Mouse (Mus musculus) embryonic facial prominence, embryonic 13.5 days (tissue): ENCODE results near the gene Syne4. TPM values are rescaled to one million over a fixed set of nuclear protein-coding genes. Genes with fewer than 3 reads are reported as not detected.

Experiments used
- ATAC-seq: fragments of 200-750 bp; cut with Nextera tagmentation; 2 replicates; pipeline ENCODE4 v1.8.0; 2017; ENCODE audit warnings: low read depth; ENCODE audit not compliant: insufficient number of reproducible peaks, insufficient read depth, low FRiP score, low TSS enrichment
- H3K27ac ChIP-seq: fragments of 300-500 bp; sonication (generic); 2 replicates; pipeline ENCODE4 v1.5.1; 2015; ENCODE audit warnings: moderate library complexity, mild to moderate bottlenecking, inconsistent platforms
- H3K27me3 ChIP-seq: fragments of 300-500 bp; sonication (generic); 2 replicates; pipeline ENCODE4 v1.6.1; 2015; ENCODE audit warnings: mild to moderate bottlenecking, inconsistent platforms
- H3K36me3 ChIP-seq: fragments of 300-500 bp; sonication (generic); 2 replicates; pipeline ENCODE4 v1.6.1; 2015; ENCODE audit warnings: mild to moderate bottlenecking, inconsistent platforms
- H3K4me1 ChIP-seq: fragments of 300-500 bp; sonication (generic); 2 replicates; pipeline ENCODE4 v1.6.1; 2015; ENCODE audit warnings: inconsistent platforms
- H3K4me2 ChIP-seq: fragments of 300-500 bp; sonication (generic); 2 replicates; pipeline ENCODE4 v1.6.1; 2015; ENCODE audit warnings: moderate library complexity, mild to moderate bottlenecking, inconsistent platforms
- H3K4me3 ChIP-seq: fragments of 300-500 bp; sonication (generic); 2 replicates; pipeline ENCODE4 v1.5.1; 2015; ENCODE audit warnings: mild to moderate bottlenecking, inconsistent platforms
- H3K9ac ChIP-seq: fragments of 300-500 bp; sonication (generic); 2 replicates; pipeline ENCODE4 v1.6.1; 2015; ENCODE audit warnings: mild to moderate bottlenecking, inconsistent platforms
- H3K9me3 ChIP-seq: fragments of 300-500 bp; sonication (generic); 2 replicates; pipeline ENCODE4 v1.6.1; 2016; ENCODE audit warnings: inconsistent platforms
- WGBS: fragments of 180-500 bp; shearing (Covaris S2); methylation state at CpG from one replicate; pipeline ENCODE4 v1.1.7; 2015; ENCODE audit warnings: mixed read lengths; 5-methylcytosine and 5-hydroxymethylcytosine counted together
- polyA plus RNA-seq: library from polyadenylated mRNA; unstranded; fragments of >200 nt; fragmentation: Nextera tagmentation; extraction: Ambion mirVana; gene quantifications from 2 replicates; pipeline ENCODE4 v1.2.1, GENCODE M21; 2015

Gene Syne4
- polyA plus RNA-seq, 1 experiment from 2014 or later, result 54.6 TPM

DNA sequence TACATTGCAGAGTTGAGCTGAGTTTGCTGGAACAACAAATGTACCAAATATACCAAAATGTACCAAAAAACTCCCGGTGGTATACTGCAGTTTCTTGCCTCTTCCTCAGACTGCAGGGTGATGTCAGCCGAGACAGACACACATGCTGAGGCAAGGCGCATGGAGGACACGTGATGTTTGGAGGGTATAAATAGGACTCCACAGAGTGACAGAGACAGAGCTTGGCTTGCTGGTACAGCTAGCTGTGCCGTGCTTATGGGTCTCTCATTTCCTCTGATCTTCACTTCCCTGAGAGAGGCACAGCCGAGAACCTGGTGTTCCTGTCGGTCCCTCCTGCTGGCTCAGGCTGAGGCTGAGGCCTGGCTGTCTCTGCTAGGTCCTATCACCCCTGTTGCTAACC is 31.9 kb upstream of the Syne4 start:
- Histone ChIP-seq H3K36me3 (no peaks in the 10 kb centered on the region), H3K4me1 (peaks cover 12% of the 10 kb centered on the region), H3K9me3 (no peaks in the 10 kb centered on the region), H3K4me3 (no peak overlapping the region), H3K27me3 (no peaks in the 10 kb centered on the region), H3K4me2 (no peak overlapping the region), H3K27ac (no peak overlapping the region), H3K9ac (no peak overlapping the region)
- WGBS, result 72% methylated on average over 7 of the region's 7 CpGs
- no peak for ATAC-seq

DNA sequence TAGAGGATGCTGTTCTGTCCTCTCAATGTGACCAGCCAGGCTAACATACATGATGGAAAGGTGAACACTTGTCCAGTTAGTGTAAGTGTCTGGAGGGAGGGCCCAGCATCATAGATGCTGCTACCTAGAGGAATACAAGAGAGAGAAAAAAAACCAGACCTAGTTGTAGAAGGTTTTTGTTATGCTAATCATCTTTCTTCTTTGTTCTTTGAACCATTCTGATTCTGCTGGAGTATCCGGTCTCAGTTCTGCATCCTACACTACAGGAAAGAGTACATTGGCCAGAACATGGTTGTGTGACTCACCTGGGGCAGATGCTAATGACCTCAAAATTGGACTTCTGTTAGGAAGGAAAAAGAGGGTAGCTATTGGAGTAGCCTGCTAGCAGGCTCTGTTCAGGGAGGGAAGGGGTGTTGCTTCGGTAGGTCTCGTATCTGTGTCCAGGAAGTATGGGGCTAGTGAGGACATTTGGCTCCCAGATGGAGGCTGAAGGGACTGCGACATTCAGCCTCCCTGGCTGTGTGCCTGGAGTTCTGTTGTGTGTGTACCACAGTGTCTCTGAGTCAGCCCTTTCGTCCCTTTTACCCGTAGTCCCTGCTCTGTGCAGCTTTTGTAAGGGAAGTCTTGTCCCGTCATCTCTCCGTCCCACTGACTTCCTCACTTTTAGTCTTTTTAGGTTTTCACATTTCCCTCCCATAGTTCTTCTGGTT is 27.8 kb upstream of the Syne4 start:
- H3K9ac ChIP-seq, result no peak overlapping the region
- H3K27me3 ChIP-seq, result 0 out of 2 replicates have a peak, but pooled peaks cover 3% of the 10 kb centered on the region
- no peak overlapping the region for H3K27ac ChIP-seq
- no peaks in the 10 kb centered on the region for H3K36me3 ChIP-seq
- no peak overlapping the region for H3K4me3 ChIP-seq
- WGBS, result 56% methylated on average over 8 of the region's 8 CpGs
- no peak overlapping the region for H3K4me2 ChIP-seq
- H3K4me1 ChIP-seq, result peaks cover under 1% of the 10 kb centered on the region; the same call in 1 of the 2 replicates
- H3K9me3 ChIP-seq, result no peaks in the 10 kb centered on the region
- no peak for ATAC-seq

DNA sequence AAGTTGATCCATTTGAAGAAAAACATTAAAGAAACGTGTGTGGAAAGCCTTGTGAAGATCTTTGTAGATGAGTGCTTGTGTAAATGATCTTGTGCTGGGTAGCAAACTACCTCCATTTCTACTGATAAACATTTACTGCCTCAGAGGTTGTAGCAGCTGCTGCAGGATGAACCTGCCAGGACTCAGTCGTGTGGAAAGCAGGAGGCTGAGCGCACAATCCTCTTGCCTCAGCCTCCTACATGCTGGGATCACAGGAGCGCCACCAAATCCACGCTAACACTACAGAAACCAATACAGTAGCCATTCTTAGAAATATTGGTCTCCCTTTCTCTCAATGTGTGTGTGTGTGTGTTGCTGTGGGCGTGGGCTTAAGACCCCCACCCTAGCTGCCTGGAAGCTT is 26.6 kb upstream of the Syne4 start:
- no peak for ATAC-seq

DNA sequence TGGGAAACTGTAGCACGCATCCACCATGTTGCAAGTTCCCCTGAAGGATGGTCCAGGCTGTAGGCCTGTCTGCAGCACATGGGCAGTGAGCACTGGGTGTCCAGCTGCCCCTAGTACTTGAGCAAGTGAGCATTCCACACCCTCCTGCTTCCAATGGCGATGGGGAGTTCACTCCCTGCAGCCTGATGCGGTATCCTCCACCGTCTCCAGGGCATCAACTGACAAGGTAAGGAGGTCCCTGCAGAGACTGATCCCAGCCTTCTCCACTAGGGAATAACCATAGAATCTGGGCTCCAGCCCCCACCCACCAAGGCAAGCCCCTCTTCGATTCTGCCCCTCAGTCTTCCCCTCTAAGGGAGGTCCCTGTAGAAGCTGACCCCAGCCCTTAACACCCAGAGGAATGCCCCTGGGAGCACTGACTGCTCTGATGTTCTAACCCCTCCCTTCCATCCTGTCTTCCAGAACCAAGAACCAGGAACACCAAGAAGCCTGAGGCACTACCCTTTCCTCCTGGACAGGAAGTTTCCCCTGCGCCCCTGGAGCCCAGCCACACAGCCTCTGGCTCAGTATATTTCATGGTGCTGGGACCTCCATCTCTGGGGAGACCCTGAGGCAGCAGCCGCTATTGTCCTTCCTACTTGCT is 25.4 kb upstream of the Syne4 start:
- Histone ChIP-seq H3K9me3 (no peaks in the 10 kb centered on the region), H3K4me1 (peaks cover 18% of the 10 kb centered on the region), H3K4me3 (no peak overlapping the region), H3K27ac (no peak overlapping the region), H3K27me3 (0 out of 2 replicates have a peak, but pooled peaks cover 3% of the 10 kb centered on the region), H3K9ac (no peak overlapping the region; the same call in 1 of the 2 replicates), H3K4me2 (no peak overlapping the region), H3K36me3 (peaks cover 9% of the 10 kb centered on the region; the same call in 1 of the 2 replicates)
- no peak for ATAC-seq
- 55% methylated on average over 7 of the region's 7 CpGs for WGBS

More for the DNA sequence above, 26.6 kb upstream of the Syne4 start:
- H3K4me2 ChIP-seq, result no peak overlapping the region
- H3K9ac ChIP-seq, result no peak overlapping the region
- no peaks in the 10 kb centered on the region for H3K9me3 ChIP-seq
- 75% methylated on average over 6 of the region's 6 CpGs for WGBS
- peaks cover 11% of the 10 kb centered on the region for H3K4me1 ChIP-seq
- no peak overlapping the region for H3K27ac ChIP-seq
- no peaks in the 10 kb centered on the region for H3K36me3 ChIP-seq
- H3K4me3 ChIP-seq, result no peak overlapping the region
- 0 out of 2 replicates have a peak, but pooled peaks cover 3% of the 10 kb centered on the region for H3K27me3 ChIP-seq

DNA sequence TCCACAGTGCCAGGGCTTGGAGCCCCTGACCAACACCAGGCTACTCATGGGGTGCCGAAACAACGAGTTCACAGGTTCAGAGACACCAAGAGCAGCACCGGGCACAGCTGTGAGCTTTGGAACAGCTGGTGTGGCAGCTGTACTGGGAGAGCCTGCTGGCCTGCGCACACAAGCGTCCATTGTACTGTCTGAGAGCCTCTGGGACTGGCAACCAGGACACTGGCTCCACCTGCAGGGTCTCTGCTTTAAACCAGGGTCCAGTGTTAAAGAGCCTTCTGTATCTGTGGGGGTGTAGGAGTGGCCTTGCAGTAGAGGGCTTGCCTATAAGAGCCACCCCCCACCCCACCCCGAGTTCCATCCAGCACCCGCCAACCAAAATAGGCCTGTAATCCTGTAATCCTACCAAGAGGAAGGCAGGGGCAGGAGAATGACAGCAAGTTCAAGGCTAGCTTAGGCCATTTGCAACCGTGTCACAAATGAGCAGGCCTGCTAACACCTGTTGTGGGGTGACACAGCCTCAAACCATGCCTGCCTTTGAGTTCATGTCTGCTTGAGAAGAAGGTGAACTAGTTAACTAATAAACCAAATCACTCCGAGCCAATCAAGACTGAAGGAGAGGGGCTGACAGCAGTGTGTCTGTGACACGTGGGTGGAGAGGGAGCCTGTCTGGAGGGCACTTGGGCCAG is 24.8 kb upstream of the Syne4 start:
- no peak for ATAC-seq
- peak overlapping the region; percentile 17; the same call in 1 of the 2 replicates for H3K9ac ChIP-seq
- 0 out of 2 replicates have a peak, but pooled peaks cover 3% of the 10 kb centered on the region for H3K27me3 ChIP-seq
- WGBS, result 38% methylated on average over 10 of the region's 10 CpGs
- peaks cover 18% of the 10 kb centered on the region for H3K4me1 ChIP-seq
- H3K27ac ChIP-seq, result no peak overlapping the region
- H3K9me3 ChIP-seq, result no peaks in the 10 kb centered on the region
- H3K4me2 ChIP-seq, result no peak overlapping the region
- H3K4me3 ChIP-seq, result no peak overlapping the region
- peaks cover 14% of the 10 kb centered on the region for H3K36me3 ChIP-seq

DNA sequence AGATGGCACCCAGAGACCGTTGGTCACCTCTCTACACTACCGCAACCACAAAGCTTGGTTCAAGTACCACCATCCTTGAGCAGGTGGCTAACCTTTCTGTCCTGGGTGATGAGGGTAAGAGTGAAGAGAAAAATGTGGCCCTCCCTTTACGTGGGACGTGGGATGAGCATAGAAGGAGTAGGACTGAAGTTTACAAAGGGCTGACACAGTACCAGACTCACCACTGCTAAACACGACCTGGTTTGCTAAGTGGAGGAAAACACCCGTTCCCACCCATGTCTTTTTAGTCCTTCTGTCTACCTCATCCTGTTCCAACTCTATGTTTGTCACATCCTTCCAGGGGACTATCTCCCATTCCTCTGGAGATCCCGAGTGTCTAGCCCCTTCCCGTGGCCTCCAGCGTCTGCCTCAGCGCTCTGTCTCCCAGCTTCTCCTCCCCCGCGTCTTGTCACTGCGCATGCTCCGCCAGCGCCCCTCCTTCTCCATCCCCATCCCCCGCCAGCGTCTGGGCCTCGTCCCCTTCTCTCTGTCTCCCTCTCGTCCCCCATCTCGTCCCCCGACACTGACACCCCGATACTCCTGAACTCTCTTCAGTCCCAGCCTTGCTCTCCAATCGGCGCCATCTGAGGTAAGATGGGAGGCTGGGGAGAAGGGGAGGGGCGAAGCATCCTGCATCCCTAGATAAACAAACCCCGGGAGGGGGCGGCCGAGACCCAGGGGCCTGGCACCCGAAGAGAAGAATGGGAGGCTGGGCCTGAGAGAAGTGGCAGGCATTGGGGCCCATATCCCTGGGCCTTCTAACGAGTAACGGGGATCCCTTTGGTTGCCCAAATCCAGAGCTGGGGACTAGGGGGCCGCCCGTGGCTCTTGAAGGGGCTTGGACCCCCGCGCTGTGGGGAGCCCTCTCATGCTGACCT is 23.1 kb upstream of the Syne4 start, which contains the start of gene Clip3:
TSS of gene Clip3 (plus strand) at position 514 of the 917 bp plus-strand sequence.
- ATAC-seq, result peak; percentile 78
- peak within 1 kb of the TSS; percentile 66 for H3K27ac ChIP-seq
- H3K4me1 ChIP-seq, result peaks cover 18% of the 10 kb centered on the region
- H3K36me3 ChIP-seq, result peaks cover 29% of the 10 kb centered on the region
- H3K4me3 ChIP-seq, result peak within 1 kb of the TSS; percentile 81
- H3K9ac ChIP-seq, result peak within 1 kb of the TSS; percentile 93
- H3K9me3 ChIP-seq, result no peaks in the 10 kb centered on the region
- 7% methylated on average over 35 of the region's 35 CpGs for WGBS
- H3K27me3 ChIP-seq, result 0 out of 2 replicates have a peak, but pooled peaks cover 3% of the 10 kb centered on the region
- H3K4me2 ChIP-seq, result peak within 1 kb of the TSS; percentile 89

DNA sequence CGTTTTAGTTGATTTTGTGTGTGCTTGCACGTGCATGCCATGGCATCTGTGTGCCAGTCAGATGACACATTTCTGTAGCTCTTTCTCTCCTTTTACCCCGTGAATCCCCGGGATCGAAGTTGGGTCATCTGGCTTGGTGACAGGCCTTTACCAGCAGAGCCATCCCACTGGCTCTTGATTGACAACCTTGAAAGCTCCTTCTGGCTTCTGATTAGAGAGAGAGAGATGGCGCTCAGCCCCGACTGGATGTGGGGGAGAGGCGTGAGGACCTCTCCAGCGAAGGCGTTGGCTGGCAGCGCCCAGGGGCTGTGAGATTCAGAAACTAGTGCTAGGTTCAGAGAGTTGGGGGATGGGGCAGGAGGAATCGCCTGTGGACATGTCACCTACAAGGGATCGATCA is 20.8 kb upstream of the Syne4 start:
- Histone ChIP-seq H3K4me1 (peaks cover 18% of the 10 kb centered on the region), H3K27me3 (0 out of 2 replicates have a peak, but pooled peaks cover 2% of the 10 kb centered on the region), H3K4me3 (no peak overlapping the region), H3K9ac (no peak overlapping the region), H3K27ac (no peak overlapping the region), H3K4me2 (0 out of 2 replicates have a peak overlapping the region, but pooled peaks have one; percentile 1), H3K9me3 (no peaks in the 10 kb centered on the region), H3K36me3 (peaks cover 53% of the 10 kb centered on the region)
- no peak for ATAC-seq
- WGBS, result 78% methylated on average over 13 of the region's 13 CpGs

DNA sequence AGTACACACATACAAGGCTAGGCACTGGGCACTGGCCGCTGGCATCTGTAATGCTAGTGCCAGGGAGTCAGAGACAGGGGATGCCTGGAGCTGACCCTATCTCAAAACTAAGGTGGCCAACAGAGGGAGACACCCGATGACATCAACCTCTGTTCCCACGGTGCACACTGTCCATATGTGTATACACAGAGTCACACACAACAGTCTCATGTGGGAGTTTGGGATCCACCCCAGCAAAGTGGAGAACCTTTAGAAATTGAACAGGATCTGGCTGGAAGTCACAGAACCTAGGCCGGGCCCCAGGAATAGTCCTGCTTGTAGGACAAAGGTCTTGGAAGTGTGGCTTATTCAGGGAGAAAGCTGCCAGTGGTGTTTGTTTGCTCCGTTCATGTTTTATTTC is 20.3 kb upstream of the Syne4 start:
- H3K4me1 ChIP-seq, result peaks cover 18% of the 10 kb centered on the region
- no peak overlapping the region for H3K4me3 ChIP-seq
- H3K27ac ChIP-seq, result no peak overlapping the region
- WGBS, result 88% methylated on average over 5 of the region's 5 CpGs
- no peaks in the 10 kb centered on the region for H3K9me3 ChIP-seq
- ATAC-seq, result no peak
- H3K36me3 ChIP-seq, result peaks cover 58% of the 10 kb centered on the region
- no peak overlapping the region for H3K4me2 ChIP-seq
- H3K27me3 ChIP-seq, result no peaks in the 10 kb centered on the region
- no peak overlapping the region for H3K9ac ChIP-seq

DNA sequence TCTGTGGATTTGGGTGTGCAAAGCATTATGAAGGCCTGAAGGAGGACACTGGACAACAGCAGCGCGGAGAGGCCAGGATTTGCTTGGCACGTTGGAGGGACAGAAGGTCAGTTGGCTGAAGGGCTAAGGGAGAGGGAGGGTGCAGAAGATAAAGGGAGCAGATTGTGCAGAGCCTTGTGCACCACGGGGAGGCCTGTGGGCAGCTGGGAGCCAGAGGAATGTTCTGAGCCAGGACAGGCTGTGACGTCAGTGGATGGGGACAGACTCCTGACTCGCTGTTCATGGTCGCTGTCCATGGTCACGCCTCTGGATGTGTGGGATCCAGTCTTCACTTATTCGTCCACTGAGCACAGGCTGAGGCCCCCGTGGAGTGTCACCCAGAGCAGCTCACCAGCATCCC is 19.5 kb upstream of the Syne4 start:
- no peaks in the 10 kb centered on the region for H3K9me3 ChIP-seq
- WGBS, result 65% methylated on average over 10 of the region's 10 CpGs
- H3K36me3 ChIP-seq, result peaks cover 66% of the 10 kb centered on the region
- H3K4me2 ChIP-seq, result no peak overlapping the region
- peaks cover 18% of the 10 kb centered on the region for H3K4me1 ChIP-seq
- H3K27ac ChIP-seq, result no peak overlapping the region
- ATAC-seq, result no peak
- H3K9ac ChIP-seq, result no peak overlapping the region; the same call in 1 of the 2 replicates
- no peak overlapping the region for H3K4me3 ChIP-seq
- no peaks in the 10 kb centered on the region for H3K27me3 ChIP-seq

DNA sequence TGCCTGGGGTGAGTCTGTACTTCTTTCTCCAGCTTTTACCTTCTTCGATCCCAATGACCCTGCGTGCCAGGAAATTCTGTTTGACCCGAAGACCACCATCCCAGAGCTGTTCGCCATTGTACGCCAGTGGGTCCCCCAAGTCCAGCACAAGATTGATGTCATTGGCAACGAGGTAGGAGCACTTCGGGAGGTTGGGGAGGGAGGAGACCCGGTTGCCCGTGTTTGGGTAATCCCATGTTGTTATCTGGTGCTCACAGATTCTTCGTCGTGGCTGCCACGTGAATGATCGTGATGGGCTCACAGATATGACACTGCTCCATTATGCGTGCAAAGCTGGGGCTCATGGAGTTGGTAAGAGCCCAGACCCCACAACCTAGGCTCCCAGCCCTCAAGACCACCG is 17.8 kb upstream of the Syne4 start:
- peaks cover 18% of the 10 kb centered on the region for H3K4me1 ChIP-seq
- H3K27me3 ChIP-seq, result no peaks in the 10 kb centered on the region
- H3K27ac ChIP-seq, result no peak overlapping the region
- no peak overlapping the region for H3K9ac ChIP-seq
- H3K4me2 ChIP-seq, result no peak overlapping the region
- peaks cover 81% of the 10 kb centered on the region for H3K36me3 ChIP-seq
- H3K4me3 ChIP-seq, result no peak overlapping the region
- WGBS, result 92% methylated on average over 15 of the region's 15 CpGs
- H3K9me3 ChIP-seq, result no peaks in the 10 kb centered on the region
- ATAC-seq, result no peak

DNA sequence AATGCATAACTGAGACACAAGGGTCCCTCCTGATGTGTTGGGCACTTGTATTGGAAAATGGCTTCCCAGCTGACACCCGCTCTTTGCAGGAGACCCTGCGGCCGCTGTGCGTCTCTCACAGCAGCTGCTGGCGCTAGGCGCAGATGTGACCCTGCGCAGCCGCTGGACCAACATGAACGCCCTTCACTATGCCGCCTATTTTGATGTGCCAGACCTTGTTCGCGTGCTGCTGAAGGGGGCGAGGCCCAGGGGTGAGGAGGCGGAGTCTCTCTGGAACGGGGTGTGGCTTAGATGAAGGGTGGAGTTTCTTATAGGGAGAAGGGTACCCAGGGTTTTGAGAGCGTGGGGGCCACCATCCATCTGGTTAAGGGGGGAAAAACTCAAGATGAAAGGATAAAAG is 17.3 kb upstream of the Syne4 start:
- H3K9me3 ChIP-seq, result no peaks in the 10 kb centered on the region
- no peak overlapping the region for H3K9ac ChIP-seq
- WGBS, result 85% methylated on average over 16 of the region's 16 CpGs
- H3K36me3 ChIP-seq, result peaks cover 85% of the 10 kb centered on the region
- H3K4me3 ChIP-seq, result no peak overlapping the region
- ATAC-seq, result no peak
- peaks cover 14% of the 10 kb centered on the region for H3K4me1 ChIP-seq
- no peaks in the 10 kb centered on the region for H3K27me3 ChIP-seq
- H3K4me2 ChIP-seq, result no peak overlapping the region
- no peak overlapping the region for H3K27ac ChIP-seq
